Mouse (Mus musculus) G1E (cell line): ENCODE results near the gene Arhgap18.

Source experiments
- CTCF ChIP-seq: IDR thresholded peaks from 2 replicates; pipeline ENCODE4 v1.5.1; 2012; ENCODE audit warnings: low read depth, low read length, inconsistent platforms, mixed read lengths
- GATA1 ChIP-seq: IDR thresholded peaks from 2 replicates; pipeline ENCODE4 v1.6.1; 2012; ENCODE audit warnings: borderline replicate concordance, low read length, inconsistent platforms, mixed read lengths

GRCm38 (mm10) chr10:26797287-26797672 is 44.1 kb downstream of the Arhgap18 start:
- TF ChIP-seq CTCF, result no peak
- no peak for TF ChIP-seq GATA1
